In the genomic region with DNA sequence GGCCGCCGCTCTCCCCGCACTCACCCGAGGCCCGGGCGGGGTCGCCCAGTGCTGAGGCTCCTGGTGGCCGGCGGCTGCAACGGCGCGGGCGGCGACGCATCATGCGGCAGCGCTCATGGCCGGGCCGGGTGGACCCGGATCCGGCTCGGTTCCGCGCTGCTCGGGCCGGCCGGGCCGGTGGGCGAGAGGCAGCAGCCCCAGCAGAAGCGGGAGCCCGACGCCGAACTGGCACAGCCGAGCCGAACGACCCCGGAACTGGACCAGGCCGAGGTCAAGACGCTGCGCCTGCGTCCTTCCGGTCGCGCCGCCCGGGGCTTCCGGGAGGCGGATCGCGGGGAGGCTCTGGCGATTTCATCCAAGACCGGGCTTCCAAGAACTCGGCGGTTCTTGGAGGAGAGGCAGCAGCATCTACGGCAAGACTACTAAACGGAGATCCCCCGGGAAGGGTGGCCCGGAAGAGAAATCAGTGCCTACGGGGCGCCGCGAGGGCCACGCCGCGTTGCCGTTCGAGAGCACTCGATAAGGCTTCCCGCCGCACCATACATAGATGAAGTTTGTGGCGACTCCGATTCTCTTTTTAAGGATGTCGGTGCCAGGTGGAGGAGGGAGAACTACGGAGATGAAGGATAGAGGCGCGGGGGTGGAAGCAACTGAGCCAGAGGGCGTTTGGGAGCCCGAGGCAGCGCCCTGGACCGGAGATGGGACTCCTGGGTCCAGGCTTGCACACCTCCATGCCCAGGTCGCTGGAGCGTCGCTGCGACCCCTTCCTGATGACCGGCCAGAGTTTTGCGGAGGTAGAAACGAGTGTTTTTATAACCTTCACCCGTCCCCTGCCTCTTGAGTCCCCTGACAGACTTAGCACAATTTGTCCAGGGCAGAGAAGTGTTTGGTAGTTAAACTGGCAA, we compare ENCODE assay signal across 8 mouse cellular contexts. TPM values are rescaled to one million over a fixed set of nuclear protein-coding genes. Genes with fewer than 3 reads are reported as not detected.
A peak's percentile ranks its signal among the peaks of the same experiment; 100 is the strongest.
DNase-seq lines count a peak whose midpoint lies in the region; ATAC-seq and TF ChIP-seq lines count a peak whose summit lies in the region.

A gene (minus strand): TSS at position 415 of the 905 bp plus-strand sequence.

- WGBS in lung, embryonic 14.5 days: under 1% methylated on average over 88 of the region's 88 CpGs
- WGBS in olfactory bulb, adult 2 months: under 1% methylated on average over 88 of the region's 88 CpGs

- peak; percentile 75 for ATAC-seq in lung, embryonic 14.5 days (ENCODE audit: insufficient read depth)

- in situ Hi-C loops in ES-E14 (cut with MboI; ENCODE audit: low sequenced_read_pairs in 2 of 2, unreplicated experiment in 2 of 2): no loop called here

- H3K27me3 ChIP-seq in lung, embryonic 14.5 days (ENCODE audit: insufficient read depth, low read length): no peaks in the 10 kb centered on the region

- no peak within 1 kb of the TSS for H3K27ac ChIP-seq in ES-E14 (ENCODE audit: insufficient read depth, low read depth, low read length, poor library complexity, severe bottlenecking)
- peak within 1 kb of the TSS; percentile 93 for H3K27ac ChIP-seq in lung, embryonic 14.5 days (ENCODE audit: low read depth)
- peak within 1 kb of the TSS; percentile 91 for H3K27ac ChIP-seq in olfactory bulb, adult 2 months (ENCODE audit: insufficient read depth, low read depth, low read length)

- peak within 1 kb of the TSS; percentile 95 for H3K4me2 ChIP-seq in lung, embryonic 14.5 days

- no peak for DNase-seq in ES-E14 (ENCODE audit: low read depth, low spot score)
- peak; percentile 82 to 90 for DNase-seq in cerebellum, adult 18-20 months
- DNase-seq in forelimb bud, embryonic 11.5 days (ENCODE audit: low read depth, low spot score): peak; percentile 65
- DNase-seq in heart, postnatal 4 days: peak; percentile 83
- peak; percentile 66 to 86 for DNase-seq in layer of hippocampus, adult 8-10 months (ENCODE audit: low spot score in 2 of 2)
- peak; percentile 85 for DNase-seq in lung, embryonic 14.5 days
- peak; percentile 61 to 62 for DNase-seq in thymus, adult 18-20 months

- H3K36me3 ChIP-seq in ES-E14 (ENCODE audit: control insufficient read depth, insufficient read depth, low read length, poor library complexity, severe bottlenecking): no peaks in the 10 kb centered on the region
- H3K36me3 ChIP-seq in lung, embryonic 14.5 days (ENCODE audit: insufficient read depth): no peaks in the 10 kb centered on the region; the same call in 1 of the 2 replicates

- no peaks in the 10 kb centered on the region for H3K9me3 ChIP-seq in ES-E14 (ENCODE audit: control insufficient read depth, insufficient read depth, low read depth, low read length)
- no peaks in the 10 kb centered on the region for H3K9me3 ChIP-seq in lung, embryonic 14.5 days (ENCODE audit: low read depth, low read length)

- H3K4me1 ChIP-seq in ES-E14 (ENCODE audit: control insufficient read depth in 2 of 2, insufficient read depth in 2 of 2, low read length in 2 of 2, poor library complexity in 1 of 2): peaks cover 4 to 11% of the 10 kb centered on the region in 2 experiments
- peaks cover 13% of the 10 kb centered on the region; the same call in 1 of the 2 replicates for H3K4me1 ChIP-seq in lung, embryonic 14.5 days (ENCODE audit: insufficient read depth)
- H3K4me1 ChIP-seq in olfactory bulb, adult 2 months (ENCODE audit: control insufficient read depth, insufficient read depth, low read length): peaks cover 15% of the 10 kb centered on the region

- peak within 1 kb of the TSS; percentile 93 for H3K9ac ChIP-seq in ES-E14 (ENCODE audit: insufficient read depth, low read depth, low read length, poor library complexity, severe bottlenecking)
- peak within 1 kb of the TSS; percentile 85 for H3K9ac ChIP-seq in lung, embryonic 14.5 days

- TF ChIP-seq CTCF in lung, embryonic 14.5 days (IDR thresholded peaks at IDR 0.05; ENCODE audit: low read depth): no peak
- TF ChIP-seq CTCF in olfactory bulb, adult 2 months (IDR thresholded peaks at IDR 0.05; ENCODE audit: insufficient read depth, low read depth, low read length): no peak

- peak within 1 kb of the TSS; percentile 89 to 100 for H3K4me3 ChIP-seq in ES-E14 (ENCODE audit: insufficient read depth in 1 of 2, low read depth in 1 of 2, low read length in 2 of 2, poor library complexity in 1 of 2, severe bottlenecking in 1 of 2)
- peak within 1 kb of the TSS; percentile 94 for H3K4me3 ChIP-seq in lung, embryonic 14.5 days (ENCODE audit: low read depth, low read length)
- H3K4me3 ChIP-seq in olfactory bulb, adult 2 months (ENCODE audit: insufficient read depth, low read depth, low read length): peak within 1 kb of the TSS; percentile 87

- TF ChIP-seq POLR2A in olfactory bulb, adult 2 months (IDR thresholded peaks at IDR 0.05; ENCODE audit: insufficient read depth, low read depth, low read length): peak; percentile 34; the same call in 1 of the 2 replicates

TF ChIP-seq in ES-E14, 5 proteins besides CTCF, POLR2A, EP300 and RAD21:
- TF ChIP-seq ZNF384 (IDR thresholded peaks at IDR 0.05; ENCODE audit: low read depth, low read length) (no peak), ZC3H11A (IDR thresholded peaks at IDR 0.05; ENCODE audit: borderline replicate concordance, low read depth, low read length) (no peak), CHD2 (IDR thresholded peaks at IDR 0.05; ENCODE audit: low read depth, low read length) (no peak), HCFC1 (IDR thresholded peaks at IDR 0.05; ENCODE audit: borderline replicate concordance, insufficient read depth, low read length) (no peak), MAFK (IDR thresholded peaks at IDR 0.05; ENCODE audit: insufficient read depth, low read depth, low read length) (no peak)

RNA-seq across cellular contexts. Expression of the gene that starts here (rescaled TPM):
- total RNA-seq in ES-E14 (2012; rRNA removed): 29.9 and 35.4 TPM in 2 replicates
- 10 to 100 TPM; 39.5 to 40.8 TPM for total RNA-seq in heart, postnatal 4 days (2021)
- 10 to 100 TPM; 28.4 to 37.8 (median 32.3) TPM for total RNA-seq in layer of hippocampus, adult 8-10 months (2022)
- 33.9 and 37.5 TPM in 2 replicates for polyA plus RNA-seq in lung, embryonic 14.5 days (2014; fragmentation: Nextera tagmentation; extraction: Ambion mirVana)
- not detected in 2 replicates for polyA plus RNA-seq in olfactory bulb, adult 2 months (2012; ENCODE audit: insufficient read depth, insufficient read length, low replicate concordance, missing spikeins)

Comparison
In these comparisons a context has a peak if more than half of its experiments do, and no peak if none do; other contexts are left out.
1. RNA of the gene that starts here (polyA plus RNA-seq): 33.9 to 37.5 TPM in lung, embryonic 14.5 days; not detected in olfactory bulb, adult 2 months; every median in the first group is over 10 times any median in the second.
2. Peak in every context shown above with its lines, with median percentiles within 50 percentile points of each other: H3K4me3 ChIP-seq.